Mouse (Mus musculus) left cerebral cortex, adult 8-10 months (tissue): Measurements from ENCODE around the gene Hipk4. TPM values are rescaled to one million over a fixed set of nuclear protein-coding genes. Genes with fewer than 3 reads are reported as not detected.
"Not testable (repeated sequence)": the region's sequence is repeated elsewhere in the genome, so short reads cannot be mapped to it uniquely, and the experiment has no call there.

Experiments
- DNase-seq, 2 experiments: peaks; one replicate each; pipeline ENCODE4 v3.0.0; 2022; ENCODE audit warnings: low spot score in 2 of 2
- total RNA-seq, 4 experiments: library from RNA; stranded (reverse); gene quantifications; 2 replicates each; pipeline ENCODE4 v1.2.4; 2022

Hipk4 gene
- total RNA-seq, 4 experiments from 2014 or later: 0.12 to 0.20 (median 0.14) TPM; not detected in 1

- DNase-seq: not testable (repeated sequence)
These were observed 28.3 kb upstream of the Hipk4 start for GRCm38 (mm10) chr7:27494659-27495367.

DNA sequence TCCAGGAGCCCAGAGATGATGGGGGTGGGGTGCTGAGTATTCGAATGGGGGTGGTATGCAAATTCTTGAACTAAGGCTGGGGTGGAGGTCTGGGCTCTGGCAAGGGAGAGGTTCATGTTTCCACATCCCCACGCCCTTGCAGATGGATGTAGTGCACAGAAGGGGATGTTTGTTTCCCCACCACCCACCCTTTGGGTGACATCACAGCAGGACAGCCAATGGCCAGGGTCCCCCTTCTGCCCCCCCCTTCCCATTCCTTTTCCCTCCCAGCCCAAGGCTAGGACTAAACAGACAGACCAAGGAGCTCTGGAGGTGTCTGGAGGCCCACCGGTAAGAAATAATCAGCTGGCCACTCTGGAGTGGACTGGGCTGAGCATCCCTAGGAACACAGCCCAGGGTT lies 24.0 kb upstream of the Hipk4 start, which contains the start of gene Prx:
Gene Prx, plus strand, starts transcription at position 289 of the 400 bp plus-strand sequence.
- no peak for DNase-seq

GRCm38 (mm10) chr7:27501620-27502019 lies 21.4 kb upstream of the Hipk4 start:
- no peak for DNase-seq

DNA sequence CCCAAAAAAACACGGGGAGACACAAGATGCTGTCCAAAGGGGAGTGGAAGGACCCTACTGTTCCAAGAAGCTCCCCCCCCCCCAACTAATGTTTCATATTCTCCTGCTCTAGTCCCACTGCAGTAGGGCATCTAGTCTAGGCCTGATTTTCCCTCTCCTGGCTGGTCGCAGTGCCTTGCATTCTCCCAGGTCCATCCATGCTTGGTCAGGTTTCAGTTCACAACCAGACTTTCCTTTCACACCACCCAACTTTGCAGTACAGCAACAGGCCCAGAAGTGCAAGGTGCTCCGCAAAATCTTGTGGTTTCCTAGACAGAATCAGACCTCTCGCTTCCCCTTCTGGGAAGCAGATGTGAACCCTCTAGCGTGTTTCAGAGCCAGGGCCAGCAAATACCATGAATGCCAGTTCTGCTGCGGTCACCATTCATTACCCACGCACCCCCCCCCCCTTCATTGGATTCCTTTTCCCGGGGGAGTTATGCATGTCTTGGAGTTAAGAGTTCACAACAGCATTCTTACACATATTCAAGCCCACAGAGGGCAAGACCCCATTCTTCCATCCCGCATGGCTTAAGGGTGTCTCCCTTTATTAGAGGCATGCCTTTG lies 16.2 kb upstream of the Hipk4 start:
- DNase-seq: no peak

GRCm38 (mm10) chr7:27507711-27508647 lies 15.1 kb upstream of the Hipk4 start:
- DNase-seq: peak; percentile 76 to 89

DNA sequence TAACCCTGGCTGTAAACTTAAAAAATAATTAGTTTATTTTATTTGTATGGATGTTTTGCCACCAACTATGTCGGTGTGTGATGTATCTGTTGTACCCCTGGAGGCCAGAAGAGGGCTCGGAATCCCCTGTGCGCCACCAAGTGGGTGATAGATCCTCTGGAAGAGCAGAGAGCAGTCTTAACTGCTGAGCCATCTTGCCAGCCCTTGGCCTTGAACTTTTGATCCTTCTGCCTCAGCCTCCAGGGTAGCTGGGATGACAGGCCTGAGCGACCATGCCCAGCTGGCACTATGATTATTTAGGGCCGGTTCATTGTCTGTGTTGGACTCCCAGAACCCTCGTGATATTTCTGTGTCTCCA lies 14.4 kb upstream of the Hipk4 start:
- no peak for DNase-seq

- no peak for DNase-seq
These were observed 12.3 kb upstream of the Hipk4 start for GRCm38 (mm10) chr7:27510809-27511208.

- DNase-seq: no peak
These were observed 8.1 kb upstream of the Hipk4 start for GRCm38 (mm10) chr7:27514961-27515360.

- DNase-seq: no peak
These were observed 4.8 kb upstream of the Hipk4 start for GRCm38 (mm10) chr7:27518314-27518713.

- DNase-seq: no peak
These were observed 3.0 kb upstream of the Hipk4 start for GRCm38 (mm10) chr7:27520104-27520503.

DNA sequence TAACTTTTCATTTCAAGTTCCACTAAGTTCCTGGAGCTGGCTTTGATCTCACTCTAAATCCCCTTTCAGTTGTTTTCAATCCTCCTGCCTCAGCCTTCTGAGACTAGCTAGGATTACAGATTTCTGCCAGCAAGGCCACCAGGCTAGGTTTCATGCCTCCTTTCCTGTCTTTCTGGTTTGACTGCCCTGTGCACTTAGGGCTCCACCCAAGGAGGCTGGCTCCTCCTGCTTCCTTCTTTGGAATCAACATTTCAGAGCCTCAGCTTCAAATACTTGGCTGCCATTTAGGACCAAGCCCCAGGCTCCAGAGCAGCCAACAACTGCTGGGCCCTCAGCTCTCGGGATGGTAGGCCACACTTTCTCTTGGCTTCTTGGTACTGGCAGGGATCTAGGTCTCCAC lies 2.5 kb upstream of the Hipk4 start:
- no peak for DNase-seq

GRCm38 (mm10) chr7:27523805-27524204 lies 738 bp downstream of the Hipk4 start:
- no peak for DNase-seq

DNA sequence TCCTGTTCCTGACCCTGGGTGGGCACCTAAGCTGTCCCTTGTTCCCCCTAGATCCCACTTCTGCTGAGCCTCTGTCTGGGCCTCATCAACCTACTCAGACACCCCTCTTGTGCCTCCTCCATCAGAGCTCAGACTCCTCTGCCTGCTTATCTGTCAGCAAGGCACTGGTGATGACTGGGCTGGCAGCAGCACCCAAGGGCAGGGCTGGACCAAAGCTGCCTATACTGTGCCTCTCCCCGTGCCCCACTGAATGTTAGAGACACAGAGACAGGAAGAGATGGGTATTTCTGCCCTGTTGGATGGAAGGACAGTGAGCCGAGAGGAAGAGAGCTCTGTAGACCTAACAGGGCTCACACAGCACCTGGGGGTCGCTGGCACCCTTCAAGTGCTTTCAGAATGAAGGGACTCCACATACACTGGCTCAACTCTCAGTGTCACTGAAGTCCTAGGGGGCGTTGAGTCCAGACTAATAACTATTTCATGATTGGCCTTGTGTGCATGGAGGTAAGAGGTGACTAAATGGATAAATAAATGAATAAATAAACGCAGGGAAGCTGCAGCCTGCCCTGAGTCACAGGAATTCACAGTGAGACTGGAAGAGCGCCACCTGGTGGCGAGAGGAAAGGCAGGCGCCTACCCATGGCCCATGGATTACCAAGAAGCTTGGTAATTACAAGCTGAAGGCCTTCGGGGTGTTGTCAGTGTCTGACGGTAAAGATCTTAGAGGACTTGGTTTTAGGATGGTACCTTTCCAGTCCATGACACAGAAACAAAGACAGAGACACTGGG lies 3.2 kb downstream of the Hipk4 start:
- DNase-seq: peak in 1 of 2 experiments; percentile 61

- no peak for DNase-seq
These were observed 6.0 kb downstream of the Hipk4 start for GRCm38 (mm10) chr7:27529070-27529469.

- no peak for DNase-seq
These were observed 7.9 kb downstream of the Hipk4 start for GRCm38 (mm10) chr7:27530937-27531336.

- no peak for DNase-seq
These were observed 8.6 kb downstream of the Hipk4 start for GRCm38 (mm10) chr7:27531707-27532106.

DNA sequence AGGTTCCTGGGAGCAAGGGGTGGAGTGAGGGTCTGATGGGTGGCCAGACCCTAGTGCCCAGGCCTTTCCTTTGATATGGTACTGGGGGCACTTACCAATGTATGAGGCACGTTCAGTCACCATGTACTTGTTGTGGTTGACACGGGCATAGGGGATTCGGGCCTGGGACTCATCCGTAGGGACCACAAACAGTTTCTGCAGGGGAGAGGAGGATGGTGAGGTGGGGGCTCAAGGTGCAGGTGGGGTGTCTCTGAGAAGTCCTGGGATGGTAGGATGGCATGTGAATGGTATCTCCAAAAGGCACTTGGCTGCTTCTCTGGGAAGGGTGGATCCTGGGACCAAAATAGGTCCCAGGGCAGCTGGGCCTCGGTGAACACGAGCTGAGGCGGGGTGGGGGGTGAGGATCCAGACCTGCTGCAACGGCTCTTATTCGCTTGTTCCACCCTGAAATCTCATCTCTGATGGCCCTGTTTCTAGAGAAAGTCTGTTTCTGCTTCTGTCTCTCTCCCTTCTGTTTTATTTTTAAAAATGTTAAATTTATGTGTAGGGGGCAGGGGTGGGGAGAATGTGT lies 9.5 kb downstream of the Hipk4 start:
- DNase-seq: no peak

DNA sequence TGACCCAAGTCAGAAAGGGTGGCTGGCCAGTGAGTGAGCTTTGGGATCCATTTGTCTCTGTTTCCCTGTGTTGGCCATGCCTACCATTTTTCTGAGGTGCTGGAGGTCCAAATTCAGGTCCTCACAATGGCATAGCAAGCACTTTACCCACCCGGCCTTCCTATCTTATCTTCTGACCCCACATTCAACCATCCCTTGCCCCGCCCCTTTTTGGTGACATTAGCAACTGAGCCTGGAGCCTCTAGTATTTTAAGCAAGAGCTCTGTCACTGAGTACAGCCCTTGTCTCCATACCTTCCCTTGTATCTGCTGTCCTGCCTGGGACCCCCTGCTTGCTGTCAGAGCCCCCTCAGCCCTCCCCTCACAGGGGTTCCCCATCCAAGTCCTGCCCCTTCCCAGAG lies 12.3 kb downstream of the Hipk4 start:
- DNase-seq: no peak

DNA sequence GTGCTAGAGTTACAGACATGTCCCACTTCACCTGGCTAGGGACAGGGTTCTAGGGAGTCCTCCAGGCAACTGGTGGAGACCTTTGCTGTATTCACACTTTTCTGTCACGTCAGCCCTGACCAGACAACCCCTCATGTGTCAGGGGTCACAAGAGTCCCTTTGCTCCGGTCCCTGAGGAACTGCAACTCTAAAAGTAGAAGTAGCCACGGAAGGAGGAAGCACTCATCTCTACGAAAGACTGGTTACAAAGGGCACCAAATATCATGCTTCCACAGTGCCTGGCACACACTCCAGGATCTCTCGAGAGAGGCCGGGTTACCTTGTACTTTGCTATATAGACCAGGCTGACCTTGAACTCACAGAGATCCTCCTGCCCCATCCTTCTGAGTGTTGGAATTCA lies 13.6 kb downstream of the Hipk4 start:
- no peak for DNase-seq

DNA sequence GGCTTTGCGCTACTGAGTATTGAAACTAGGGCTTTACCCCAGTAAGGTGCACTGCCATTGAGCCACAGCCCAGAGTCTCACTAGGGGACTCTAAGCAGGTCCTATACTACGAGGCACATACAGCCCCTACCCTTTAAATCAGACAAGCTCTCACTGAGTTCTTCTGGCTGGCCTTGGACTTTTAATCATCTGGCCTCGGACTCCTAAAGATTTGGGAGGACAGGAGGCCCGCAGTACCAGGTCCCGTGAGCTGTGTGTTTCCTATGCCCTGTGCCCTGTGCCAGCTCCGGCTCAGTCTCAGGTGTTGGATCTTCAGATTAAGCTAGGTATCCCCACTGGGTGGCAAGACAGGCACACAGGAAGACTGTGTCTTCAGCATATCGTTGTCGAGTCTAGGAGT lies 14.9 kb downstream of the Hipk4 start:
- DNase-seq: no peak

GRCm38 (mm10) chr7:27538797-27539196 lies 15.7 kb downstream of the Hipk4 start:
- no peak for DNase-seq
